Mouse (Mus musculus): ENCODE results near the gene Yeats2. TPM values are rescaled to one million over a fixed set of nuclear protein-coding genes. Genes with fewer than 3 reads are reported as not detected.

Yeats2 gene
- total and polyA plus RNA-seq, 3 experiments: 24.3 to 54.5 (median 38.4) TPM

DNA sequence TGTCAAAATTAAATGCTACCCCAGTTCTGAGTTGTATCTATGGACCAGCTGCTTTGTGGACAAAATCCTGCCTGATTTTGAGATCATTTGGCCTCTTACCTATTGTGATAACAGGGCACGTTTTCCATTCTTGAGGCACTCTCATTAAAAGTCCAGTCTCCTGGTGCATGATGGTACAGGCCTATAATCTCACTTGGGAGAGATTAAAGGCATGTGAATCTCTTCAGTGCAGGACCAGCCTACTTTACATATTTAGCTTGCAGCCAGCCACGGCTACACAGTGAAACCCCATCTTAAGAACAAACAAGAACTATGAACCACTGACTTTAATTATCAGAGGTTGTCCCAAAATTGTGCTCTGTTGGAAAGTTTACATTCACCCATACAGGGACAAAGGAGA is 10.5 kb upstream of the Yeats2 start:
- Histone ChIP-seq H3K9me3 (replicated peaks) (no peaks in the 10 kb centered on the region), H3K36me3 (replicated peaks) (peaks cover 14% of the 10 kb centered on the region), H3K4me3 (ENCODE audit: low read depth, low read length) (no peak overlapping the region), H3K4me1 (ENCODE audit: insufficient read depth, low read depth, low read length) (no peaks in the 10 kb centered on the region), H3K27me3 (ENCODE audit: insufficient read depth, low read length) (no peaks in the 10 kb centered on the region)
- ATAC-seq (ENCODE audit: extremely low read depth, insufficient number of reproducible peaks, low FRiP score, poor library complexity, severe bottlenecking) (no peak), DNase-seq (ENCODE audit: low spot score) (no peak)
- TF ChIP-seq GATA2 (IDR thresholded peaks at IDR 0.05; ENCODE audit: borderline replicate concordance, low read depth, low read length): no peak
- TF ChIP-seq TAL1 (conservative IDR thresholded peaks at IDR 0.05; ENCODE audit: low read depth, low read length): no peak
- TF ChIP-seq CTCF (IDR thresholded peaks at IDR 0.05; ENCODE audit: low read depth, low read length): no peak
- no peak for TF ChIP-seq POLR2AphosphoS5 (IDR thresholded peaks at IDR 0.05; ENCODE audit: insufficient replicate concordance, low read depth, low read length)
- no peak for TF ChIP-seq GATA1 (IDR thresholded peaks at IDR 0.05; ENCODE audit: borderline replicate concordance, low read length)

DNA sequence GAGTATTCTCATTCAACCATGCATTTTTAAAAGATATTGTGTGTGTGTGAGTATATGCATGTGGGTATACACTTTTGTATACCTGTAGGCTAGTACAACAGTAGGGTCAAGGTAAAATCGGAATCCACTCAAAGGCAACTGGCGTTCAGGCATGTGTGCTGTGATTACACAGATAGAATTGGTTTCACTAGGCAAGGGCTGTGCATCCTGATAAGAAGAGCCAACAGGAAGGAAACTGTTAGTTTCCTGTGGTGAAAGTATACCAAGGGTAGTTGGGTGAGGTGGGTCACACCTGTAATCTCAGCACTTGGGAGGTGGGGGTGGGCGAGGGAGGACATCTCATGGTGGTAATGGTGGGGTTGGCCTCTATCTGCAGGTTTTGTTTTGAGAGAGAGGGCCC is 3.7 kb downstream of the Yeats2 start:
- Histone ChIP-seq H3K9me3 (replicated peaks) (no peaks in the 10 kb centered on the region), H3K36me3 (replicated peaks) (peaks cover 43% of the 10 kb centered on the region), H3K27me3 (ENCODE audit: insufficient read depth, low read length) (no peaks in the 10 kb centered on the region), H3K4me1 (ENCODE audit: insufficient read depth, low read depth, low read length) (peaks cover 30% of the 10 kb centered on the region), H3K4me3 (ENCODE audit: low read depth, low read length) (no peak overlapping the region)
- DNase-seq (ENCODE audit: low spot score): no peak
- TF ChIP-seq CTCF (IDR thresholded peaks at IDR 0.05; ENCODE audit: low read depth, low read length): no peak
- ATAC-seq (ENCODE audit: extremely low read depth, insufficient number of reproducible peaks, low FRiP score, poor library complexity, severe bottlenecking): no peak

DNA sequence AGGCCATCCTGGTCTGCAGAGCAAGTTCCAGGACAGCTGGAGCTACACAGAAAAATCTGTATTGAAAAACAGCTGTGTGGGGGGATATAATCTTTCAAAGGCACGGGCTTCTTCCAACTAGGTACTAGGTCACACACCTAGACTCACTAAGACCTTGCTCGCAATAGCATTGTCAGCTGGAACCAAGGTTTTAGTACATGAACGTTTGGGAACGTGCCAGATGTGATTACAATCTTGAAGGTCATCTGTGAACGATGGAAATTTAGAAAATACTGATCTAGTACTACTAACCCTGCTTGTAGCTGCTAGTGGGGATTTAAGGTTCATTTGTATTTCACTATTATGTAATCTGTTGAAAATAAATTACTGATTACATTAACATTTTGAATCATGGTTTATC is 11.1 kb downstream of the Yeats2 start:
- Histone ChIP-seq H3K27me3 (ENCODE audit: insufficient read depth, low read length) (no peaks in the 10 kb centered on the region), H3K36me3 (replicated peaks) (peaks cover 64% of the 10 kb centered on the region), H3K9me3 (replicated peaks) (no peaks in the 10 kb centered on the region), H3K4me1 (ENCODE audit: insufficient read depth, low read depth, low read length) (no peaks in the 10 kb centered on the region), H3K4me3 (ENCODE audit: low read depth, low read length) (no peak overlapping the region)
- no peak for TF ChIP-seq GATA1 (IDR thresholded peaks at IDR 0.05; ENCODE audit: borderline replicate concordance, low read length)
- no peak for TF ChIP-seq GATA2 (IDR thresholded peaks at IDR 0.05; ENCODE audit: borderline replicate concordance, low read depth, low read length)
- TF ChIP-seq POLR2AphosphoS5 (IDR thresholded peaks at IDR 0.05; ENCODE audit: insufficient replicate concordance, low read depth, low read length): no peak
- no peak for TF ChIP-seq TAL1 (conservative IDR thresholded peaks at IDR 0.05; ENCODE audit: low read depth, low read length)
- no peak for TF ChIP-seq CTCF (IDR thresholded peaks at IDR 0.05; ENCODE audit: low read depth, low read length)
- ATAC-seq (ENCODE audit: extremely low read depth, insufficient number of reproducible peaks, low FRiP score, poor library complexity, severe bottlenecking): no peak
- no peak for DNase-seq (ENCODE audit: low spot score)

GRCm38 (mm10) chr16:20153742-20154141 is 12.9 kb downstream of the Yeats2 start:
- no peak for ATAC-seq (ENCODE audit: extremely low read depth, insufficient number of reproducible peaks, low FRiP score, poor library complexity, severe bottlenecking)
- TF ChIP-seq CTCF (IDR thresholded peaks at IDR 0.05; ENCODE audit: low read depth, low read length): no peak
- TF ChIP-seq GATA2 (IDR thresholded peaks at IDR 0.05; ENCODE audit: borderline replicate concordance, low read depth, low read length): no peak
- TF ChIP-seq TAL1 (conservative IDR thresholded peaks at IDR 0.05; ENCODE audit: low read depth, low read length): no peak
- no peak for TF ChIP-seq GATA1 (IDR thresholded peaks at IDR 0.05; ENCODE audit: borderline replicate concordance, low read length)
- no peak for TF ChIP-seq POLR2AphosphoS5 (IDR thresholded peaks at IDR 0.05; ENCODE audit: insufficient replicate concordance, low read depth, low read length)
- Histone ChIP-seq H3K9me3 (replicated peaks) (no peaks in the 10 kb centered on the region), H3K36me3 (replicated peaks) (peaks cover 71% of the 10 kb centered on the region), H3K4me1 (ENCODE audit: insufficient read depth, low read depth, low read length) (no peaks in the 10 kb centered on the region), H3K4me3 (ENCODE audit: low read depth, low read length) (no peak overlapping the region), H3K27me3 (ENCODE audit: insufficient read depth, low read length) (no peaks in the 10 kb centered on the region)
- no peak for DNase-seq (ENCODE audit: low spot score)

DNA sequence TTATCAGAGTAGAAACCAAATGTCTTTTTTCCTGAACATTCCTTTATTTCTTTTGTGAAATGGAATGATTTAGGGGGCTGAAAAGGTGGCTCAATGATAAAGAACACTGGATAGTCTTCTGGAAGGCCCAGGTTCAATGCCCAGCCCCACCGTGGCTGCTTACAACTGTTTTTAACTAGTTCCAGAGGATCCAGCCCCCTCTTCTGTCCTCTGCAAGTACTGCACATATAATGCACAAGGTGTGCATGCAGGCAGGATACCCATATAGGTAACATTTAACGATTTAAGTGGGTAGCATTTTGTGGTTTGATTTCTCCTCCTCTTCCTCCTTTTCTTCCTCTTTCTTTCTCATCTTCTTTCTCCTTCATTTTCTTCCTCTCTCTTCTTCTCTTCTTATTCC is 19.3 kb downstream of the Yeats2 start:
- no peak for ATAC-seq (ENCODE audit: extremely low read depth, insufficient number of reproducible peaks, low FRiP score, poor library complexity, severe bottlenecking)
- TF ChIP-seq GATA2 (IDR thresholded peaks at IDR 0.05; ENCODE audit: borderline replicate concordance, low read depth, low read length): no peak
- no peak overlapping the region for H3K4me3 ChIP-seq (ENCODE audit: low read depth, low read length)
- H3K36me3 ChIP-seq (replicated peaks): peaks cover 83% of the 10 kb centered on the region
- H3K27me3 ChIP-seq (ENCODE audit: insufficient read depth, low read length): no peaks in the 10 kb centered on the region
- no peak for DNase-seq (ENCODE audit: low spot score)
- H3K9me3 ChIP-seq (replicated peaks): no peaks in the 10 kb centered on the region
- H3K4me1 ChIP-seq (ENCODE audit: insufficient read depth, low read depth, low read length): no peaks in the 10 kb centered on the region

- Histone ChIP-seq H3K4me3 (ENCODE audit: low read depth, low read length) (no peak overlapping the region), H3K27me3 (ENCODE audit: insufficient read depth, low read length) (no peaks in the 10 kb centered on the region), H3K36me3 (replicated peaks) (peaks cover 76% of the 10 kb centered on the region), H3K9me3 (replicated peaks) (no peaks in the 10 kb centered on the region), H3K4me1 (ENCODE audit: insufficient read depth, low read depth, low read length) (peaks cover 2% of the 10 kb centered on the region; the same call in 1 of the 2 replicates)
- TF ChIP-seq GATA1 (IDR thresholded peaks at IDR 0.05; ENCODE audit: borderline replicate concordance, low read length): no peak
- DNase-seq (ENCODE audit: low spot score) (no peak), ATAC-seq (ENCODE audit: extremely low read depth, insufficient number of reproducible peaks, low FRiP score, poor library complexity, severe bottlenecking) (no peak)
These were observed 28.2 kb downstream of the Yeats2 start for GRCm38 (mm10) chr16:20169071-20169470.

- H3K9me3 ChIP-seq (replicated peaks): no peaks in the 10 kb centered on the region
- no peaks in the 10 kb centered on the region for H3K27me3 ChIP-seq (ENCODE audit: insufficient read depth, low read length)
- DNase-seq (ENCODE audit: low spot score) (no peak), ATAC-seq (ENCODE audit: extremely low read depth, insufficient number of reproducible peaks, low FRiP score, poor library complexity, severe bottlenecking) (no peak)
- H3K4me3 ChIP-seq (ENCODE audit: low read depth, low read length): no peak overlapping the region
- TF ChIP-seq TAL1 (conservative IDR thresholded peaks at IDR 0.05; ENCODE audit: low read depth, low read length) (no peak), POLR2AphosphoS5 (IDR thresholded peaks at IDR 0.05; ENCODE audit: insufficient replicate concordance, low read depth, low read length) (no peak), GATA1 (IDR thresholded peaks at IDR 0.05; ENCODE audit: borderline replicate concordance, low read length) (no peak), CTCF (IDR thresholded peaks at IDR 0.05; ENCODE audit: low read depth, low read length) (no peak), GATA2 (IDR thresholded peaks at IDR 0.05; ENCODE audit: borderline replicate concordance, low read depth, low read length) (no peak)
- peaks cover 77% of the 10 kb centered on the region for H3K36me3 ChIP-seq (replicated peaks)
- H3K4me1 ChIP-seq (ENCODE audit: insufficient read depth, low read depth, low read length): peaks cover 2% of the 10 kb centered on the region; the same call in 1 of the 2 replicates
These were observed 28.7 kb downstream of the Yeats2 start for GRCm38 (mm10) chr16:20169471-20170106.
